ENCODE assay signal across 8 mouse cellular contexts in genomic region chr17:28143751-28144150, GRCm38 (mm10). TPM values are rescaled to one million over a fixed set of nuclear protein-coding genes. Genes with fewer than 3 reads are reported as not detected.
A peak's percentile ranks its signal among the peaks of the same experiment; 100 is the strongest.
DNase-seq lines count a peak whose midpoint lies in the region; ATAC-seq and TF ChIP-seq lines count a peak whose summit lies in the region.
"Had no signal": no experiment of that assay in that cellular context is flagged by ENCODE, and none has a peak within 500 bp of the region (broad histone marks: within the 10 kb centered on the region; RNA-seq: fewer than 3 reads in every experiment).

No protein-coding gene starts in this region.

- no peak for DNase-seq in lung, postnatal 36 days
- DNase-seq in left cerebral cortex, postnatal 14 days (ENCODE audit: low spot score in 2 of 2): no peak
- no peak for DNase-seq in layer of hippocampus, adult 2 months (ENCODE audit: low spot score in 2 of 2)
- DNase-seq: kidney, adult 9 months had no signal

- H3K27ac ChIP-seq in lung, embryonic 15.5 days: no peak overlapping the region
- H3K27ac ChIP-seq in embryonic facial prominence, embryonic 13.5 days: peak overlapping the region; percentile 57; the same call in 1 of the 2 replicates
- no peak overlapping the region for H3K27ac ChIP-seq in intestine, embryonic 16.5 days (ENCODE audit: low read length)
- no peak overlapping the region for H3K27ac ChIP-seq in small intestine, adult 2 months (ENCODE audit: insufficient read depth, low read depth, low read length)
- H3K27ac ChIP-seq in layer of hippocampus, adult 2 months: no peak overlapping the region

- H3K36me3 ChIP-seq in lung, embryonic 15.5 days: no peaks in the 10 kb centered on the region
- H3K36me3 ChIP-seq in embryonic facial prominence, embryonic 13.5 days: no peaks in the 10 kb centered on the region
- no peaks in the 10 kb centered on the region for H3K36me3 ChIP-seq in intestine, embryonic 16.5 days (ENCODE audit: control insufficient read depth, insufficient read depth, low read length)
- H3K36me3 ChIP-seq in small intestine, adult 2 months (ENCODE audit: control insufficient read depth, insufficient read depth, low read length): no peaks in the 10 kb centered on the region

- no peak for TF ChIP-seq CTCF in small intestine, adult 2 months (IDR thresholded peaks at IDR 0.05; ENCODE audit: extremely low read depth, insufficient read length, insufficient replicate concordance, low read depth, low read length)
- no peak for TF ChIP-seq CTCF in layer of hippocampus, adult 2 months (conservative IDR thresholded peaks at IDR 0.05)

- H3K9me3 ChIP-seq in lung, embryonic 15.5 days: no peaks in the 10 kb centered on the region
- no peaks in the 10 kb centered on the region for H3K9me3 ChIP-seq in embryonic facial prominence, embryonic 13.5 days
- no peaks in the 10 kb centered on the region for H3K9me3 ChIP-seq in intestine, embryonic 16.5 days (ENCODE audit: control insufficient read depth, low read length)

- intact Hi-C loops in left cerebral cortex, postnatal 14 days (cut with DNase I): no loop called here

- ATAC-seq in lung, embryonic 15.5 days (ENCODE audit: borderline replicate concordance, extremely low read depth, low FRiP score, low TSS enrichment): no peak
- no peak for ATAC-seq in embryonic facial prominence, embryonic 13.5 days (ENCODE audit: insufficient number of reproducible peaks, insufficient read depth, low FRiP score, low TSS enrichment, low read depth)
- no peak for ATAC-seq in intestine, embryonic 16.5 days

- H3K9ac ChIP-seq in lung, embryonic 15.5 days: no peak overlapping the region
- peak overlapping the region; percentile 46; the same call in 1 of the 2 replicates for H3K9ac ChIP-seq in embryonic facial prominence, embryonic 13.5 days
- no peak overlapping the region for H3K9ac ChIP-seq in intestine, embryonic 16.5 days (ENCODE audit: low read depth, low read length)

- no peak for TF ChIP-seq POLR2A in small intestine, adult 2 months (IDR thresholded peaks at IDR 0.05; ENCODE audit: low read depth, low read length)

- H3K4me2 ChIP-seq in lung, embryonic 15.5 days: peak overlapping the region; percentile 100
- peak overlapping the region; percentile 93 for H3K4me2 ChIP-seq in embryonic facial prominence, embryonic 13.5 days
- peak overlapping the region; percentile 100; the same call in 1 of the 2 replicates for H3K4me2 ChIP-seq in intestine, embryonic 16.5 days (ENCODE audit: low read depth, low read length)

- 0 out of 2 replicates have a peak overlapping the region, but pooled peaks have one; percentile 14 for H3K4me3 ChIP-seq in lung, embryonic 15.5 days
- peak overlapping the region; percentile 74 for H3K4me3 ChIP-seq in embryonic facial prominence, embryonic 13.5 days
- 0 out of 2 replicates have a peak overlapping the region, but pooled peaks have one; percentile 3 for H3K4me3 ChIP-seq in intestine, embryonic 16.5 days (ENCODE audit: low read length)
- H3K4me3 ChIP-seq in small intestine, adult 2 months (ENCODE audit: low read depth, low read length): 0 out of 2 replicates have a peak overlapping the region, but pooled peaks have one; percentile 3
- H3K4me3 ChIP-seq in layer of hippocampus, adult 2 months: no peak overlapping the region

- H3K4me1 ChIP-seq in lung, embryonic 15.5 days: peaks cover 53% of the 10 kb centered on the region
- H3K4me1 ChIP-seq in embryonic facial prominence, embryonic 13.5 days: peaks cover 83% of the 10 kb centered on the region
- H3K4me1 ChIP-seq in intestine, embryonic 16.5 days (ENCODE audit: control insufficient read depth, insufficient read depth, low read length): peaks cover 24% of the 10 kb centered on the region
- H3K4me1 ChIP-seq in small intestine, adult 2 months (ENCODE audit: control insufficient read depth, insufficient read depth, insufficient read length, low read length): 0 out of 2 replicates have a peak, but pooled peaks cover 4% of the 10 kb centered on the region

- H3K27me3 ChIP-seq in lung, embryonic 15.5 days: peaks cover 73% of the 10 kb centered on the region
- peaks cover 22% of the 10 kb centered on the region for H3K27me3 ChIP-seq in embryonic facial prominence, embryonic 13.5 days
- H3K27me3 ChIP-seq in intestine, embryonic 16.5 days (replicated peaks; ENCODE audit: control insufficient read depth, insufficient read depth, low read length): peaks cover 31% of the 10 kb centered on the region
- peaks cover 39% of the 10 kb centered on the region for H3K27me3 ChIP-seq in small intestine, adult 2 months (ENCODE audit: control insufficient read depth, insufficient read depth, low read length)

- 0% methylated on average over 9 of the region's 9 CpGs for WGBS in lung, embryonic 15.5 days
- under 1% methylated on average over 9 of the region's 9 CpGs for WGBS in embryonic facial prominence, embryonic 13.5 days
- WGBS in intestine, embryonic 16.5 days: 4% methylated on average over 9 of the region's 9 CpGs
- 11% methylated on average over 9 of the region's 9 CpGs for WGBS in small intestine, adult 2 months

RNA-seq across cellular contexts. Expression of gene Scube3, which starts 1.8 kb away (rescaled TPM):
- polyA plus RNA-seq in lung, embryonic 15.5 days (2015; fragmentation: Nextera tagmentation; extraction: Ambion mirVana): 1.7 and 1.8 TPM in 2 replicates
- 9.4 and 10.1 TPM in 2 replicates for polyA plus RNA-seq in embryonic facial prominence, embryonic 13.5 days (2015; fragmentation: Nextera tagmentation; extraction: Ambion mirVana)
- 1.0 and 1.1 TPM in 2 replicates for polyA plus RNA-seq in intestine, embryonic 16.5 days (2015; fragmentation: Nextera tagmentation; extraction: Ambion mirVana)
- 0.34 and 1.2 TPM in 2 replicates for polyA plus RNA-seq in small intestine, adult 2 months (2012; rRNA removed)
- 1 to 10 TPM; 1.1 to 2.1 TPM for total RNA-seq in left cerebral cortex, postnatal 14 days (2021)
- 1 to 10 TPM; 1.1 TPM for total RNA-seq in layer of hippocampus, adult 2 months (2021)

RNA-seq across cellular contexts. Expression of gene Zfp523, which starts 33.2 kb away (rescaled TPM):
- 39.1 and 41.8 TPM in 2 replicates for polyA plus RNA-seq in lung, embryonic 15.5 days (2015; fragmentation: Nextera tagmentation; extraction: Ambion mirVana)
- polyA plus RNA-seq in embryonic facial prominence, embryonic 13.5 days (2015; fragmentation: Nextera tagmentation; extraction: Ambion mirVana): 36.6 and 41.2 TPM in 2 replicates
- polyA plus RNA-seq in intestine, embryonic 16.5 days (2015; fragmentation: Nextera tagmentation; extraction: Ambion mirVana): 22.1 and 23.7 TPM in 2 replicates
- polyA plus RNA-seq in small intestine, adult 2 months (2012; rRNA removed): 27.4 and 39.8 TPM in 2 replicates
- 100 to 1,000 TPM in 1 of 2 experiments, 10 to 100 TPM in 1; 97.0 to 105 TPM for total RNA-seq in left cerebral cortex, postnatal 14 days (2021)
- 100 to 1,000 TPM; 104 to 106 TPM for total RNA-seq in layer of hippocampus, adult 2 months (2021)
